Mouse (Mus musculus): ENCODE results near the gene Cd86.

Cd86 gene

DNA sequence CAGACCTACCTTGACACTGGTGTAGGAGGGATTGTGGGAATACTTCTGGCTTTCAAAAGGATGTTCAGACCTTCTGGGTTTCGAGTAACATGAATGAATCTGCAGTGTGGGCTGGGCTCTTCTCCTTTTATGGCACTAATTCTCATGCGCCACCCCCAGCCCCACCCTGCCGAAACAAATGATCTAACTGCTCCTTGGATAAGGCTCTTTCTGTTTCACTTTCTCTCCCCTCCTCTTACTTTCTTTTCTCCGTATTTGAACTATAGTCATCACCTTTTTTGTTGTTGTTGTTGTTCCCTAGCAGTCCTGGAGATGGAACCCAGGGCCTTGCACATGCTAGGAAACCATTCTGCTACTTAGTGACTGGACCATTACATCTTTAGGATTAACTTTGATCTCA, 67.6 kb downstream of the Cd86 start:
- no peak for DNase-seq (ENCODE audit: low read depth, low spot score)

DNA sequence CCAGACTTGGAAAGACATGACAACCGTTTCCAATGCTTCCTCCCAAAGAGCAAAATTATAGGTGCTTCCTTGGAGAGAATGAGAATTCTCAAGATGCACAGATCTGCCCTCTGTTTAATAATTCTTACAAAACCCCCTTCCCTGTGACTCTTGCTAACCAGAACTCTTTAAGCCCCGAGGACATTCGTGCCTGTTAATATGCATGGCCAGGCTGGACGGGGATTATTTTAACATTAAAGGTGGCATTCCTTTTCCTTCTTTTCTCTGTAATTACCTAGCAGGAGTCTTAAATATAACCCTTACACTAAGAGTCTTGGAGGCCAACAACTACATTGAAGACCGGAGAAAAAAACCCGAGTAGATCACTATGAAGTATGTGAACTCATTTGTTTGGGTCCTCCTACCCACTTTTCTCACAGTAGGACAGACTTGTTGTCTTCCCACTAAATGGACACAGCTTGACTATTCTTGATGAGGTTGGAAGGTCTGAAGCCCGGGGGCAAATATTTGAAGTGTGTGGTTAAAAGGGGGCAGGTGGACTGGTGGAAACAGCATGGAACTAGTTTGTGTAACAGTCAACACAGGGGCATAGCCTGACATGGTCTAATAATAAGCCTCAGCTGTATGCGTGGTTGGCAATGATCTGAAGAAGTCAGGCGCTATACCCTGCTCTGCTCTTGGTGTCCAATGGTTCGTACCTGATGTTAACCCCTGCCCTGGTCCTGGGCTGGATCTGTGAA, 69.0 kb downstream of the Cd86 start:
- DNase-seq (ENCODE audit: low read depth, low spot score), result no peak

DNA sequence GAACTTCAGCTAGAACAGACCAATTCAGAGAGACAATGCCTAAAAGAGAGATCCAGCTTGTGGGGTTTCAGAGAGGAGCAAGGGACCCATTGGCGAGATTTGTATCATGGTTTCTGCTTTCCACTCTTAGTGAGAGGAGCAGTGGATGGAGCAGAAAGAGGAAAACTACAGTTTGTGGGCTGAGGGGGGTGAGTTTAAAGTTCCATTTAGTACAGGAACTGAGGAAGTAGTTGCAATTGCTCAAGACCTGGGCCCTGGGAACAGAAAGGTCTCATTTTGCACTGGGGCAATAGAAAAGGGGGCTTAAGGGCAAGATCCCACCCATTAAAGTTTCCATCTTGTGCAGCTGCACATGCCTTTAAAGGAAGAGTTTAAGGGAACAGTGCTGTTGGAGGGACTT, 76.0 kb downstream of the Cd86 start:
- DNase-seq (ENCODE audit: low read depth, low spot score), result no peak

DNA sequence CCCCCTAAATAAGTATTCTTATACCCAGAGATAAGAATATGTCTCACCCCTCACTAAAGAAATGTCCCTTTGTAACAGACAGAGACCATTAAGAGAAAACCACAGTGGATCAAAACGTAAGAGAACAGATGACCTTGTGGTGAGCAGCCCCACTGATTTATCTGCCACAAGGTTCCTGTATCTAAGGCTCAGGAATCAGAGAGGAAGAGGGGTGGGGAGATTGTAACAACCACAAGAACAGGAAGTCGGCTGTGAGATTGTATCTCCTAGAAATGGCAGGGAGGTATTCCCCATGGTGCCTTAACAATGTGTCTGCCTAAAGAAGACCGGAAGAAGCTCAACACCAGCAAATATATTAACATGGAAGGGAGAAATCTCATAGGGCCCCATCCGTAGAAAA, 77.9 kb downstream of the Cd86 start:
- no peak for DNase-seq (ENCODE audit: low read depth, low spot score)

DNA sequence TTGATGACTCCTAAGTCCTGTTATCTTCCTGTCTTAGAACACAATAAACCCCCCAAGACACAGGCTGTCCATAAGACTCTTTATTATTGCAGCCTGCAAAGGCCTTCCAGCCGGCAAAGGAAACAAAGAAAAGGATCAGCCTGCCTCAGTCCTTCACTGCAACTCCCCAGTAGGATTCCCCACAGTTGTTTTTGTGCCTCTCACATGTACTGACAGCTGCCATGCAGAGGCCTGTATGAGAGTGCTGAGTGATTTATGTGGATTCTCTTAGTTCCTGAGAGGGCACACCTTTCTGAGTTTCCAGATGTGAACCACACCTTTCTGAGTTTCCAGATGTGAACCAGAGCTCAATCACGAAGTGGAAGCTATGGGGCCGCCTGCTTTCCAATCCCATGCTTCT, 83.8 kb downstream of the Cd86 start:
- DNase-seq (ENCODE audit: low read depth, low spot score), result no peak

DNA sequence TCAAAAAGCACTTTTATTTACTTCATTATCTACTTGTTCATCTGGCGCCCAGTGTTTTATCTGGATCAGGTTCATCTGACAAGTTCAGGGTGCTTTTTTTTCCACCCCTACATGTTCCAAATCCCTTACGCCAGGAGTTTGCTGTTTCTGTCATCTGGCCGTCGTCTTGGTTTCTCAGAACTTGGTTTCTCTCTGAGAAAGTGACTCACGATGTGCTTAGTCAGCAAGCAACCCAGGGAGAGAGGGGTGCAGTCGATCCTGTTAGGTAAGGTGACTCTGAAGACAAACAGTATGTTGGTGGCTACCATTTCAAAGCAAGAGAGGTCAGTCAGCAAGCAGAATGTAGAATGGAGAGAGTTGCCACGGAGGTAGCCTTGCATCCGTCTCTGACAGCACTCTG, 93.9 kb downstream of the Cd86 start:
- DNase-seq (ENCODE audit: low read depth, low spot score), result no peak

DNA sequence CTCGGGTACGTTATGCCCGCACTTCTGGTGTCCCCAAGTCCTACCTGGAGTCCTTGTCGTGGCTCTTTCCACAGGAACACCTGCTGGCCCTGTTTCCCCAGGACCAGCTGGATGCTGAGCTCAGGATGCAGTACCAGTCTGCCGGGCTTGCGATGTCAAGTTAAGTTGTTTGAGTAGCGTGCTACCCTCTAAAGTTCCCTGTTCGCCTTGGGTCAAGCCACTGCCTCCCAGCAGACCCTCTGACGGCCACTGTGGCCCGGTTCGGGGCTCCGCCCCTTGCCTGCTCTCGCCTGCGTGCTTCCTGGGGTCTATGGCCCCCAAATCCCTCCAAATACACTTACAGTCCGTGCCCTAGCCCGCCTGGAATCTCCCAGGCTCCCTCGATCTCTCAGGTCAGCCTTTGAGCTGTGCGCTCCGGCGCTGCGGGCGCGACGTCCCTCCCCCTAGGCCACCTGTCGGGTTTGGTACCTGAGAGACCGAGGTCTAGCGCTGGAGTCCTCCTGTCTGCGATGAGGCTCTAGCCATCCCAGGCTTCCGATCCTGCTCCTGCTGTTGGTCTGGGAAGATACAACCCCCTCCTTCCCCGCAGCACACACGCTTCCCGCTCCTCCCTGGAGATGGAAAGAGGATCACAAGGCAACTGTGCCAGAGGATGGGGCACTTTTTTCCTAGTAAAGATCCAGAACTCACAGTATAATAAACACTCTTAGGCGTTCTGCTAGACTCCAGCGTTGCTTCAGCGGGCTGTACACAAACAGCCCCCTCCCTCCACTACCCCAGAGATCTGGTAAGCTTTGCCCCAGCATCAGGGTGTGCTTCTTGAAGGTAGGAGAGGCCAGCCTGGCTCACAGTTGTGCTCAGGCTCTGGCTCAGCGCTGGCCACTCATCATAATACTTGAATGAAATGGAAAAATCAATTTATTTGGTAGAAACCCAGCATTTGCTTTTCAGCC, 104.2 kb downstream of the Cd86 start, which contains the start of gene Casr:
Casr (minus strand) TSS at position 756 of the 953 bp plus-strand sequence.
- no peak for DNase-seq (ENCODE audit: low read depth, low spot score)

DNA sequence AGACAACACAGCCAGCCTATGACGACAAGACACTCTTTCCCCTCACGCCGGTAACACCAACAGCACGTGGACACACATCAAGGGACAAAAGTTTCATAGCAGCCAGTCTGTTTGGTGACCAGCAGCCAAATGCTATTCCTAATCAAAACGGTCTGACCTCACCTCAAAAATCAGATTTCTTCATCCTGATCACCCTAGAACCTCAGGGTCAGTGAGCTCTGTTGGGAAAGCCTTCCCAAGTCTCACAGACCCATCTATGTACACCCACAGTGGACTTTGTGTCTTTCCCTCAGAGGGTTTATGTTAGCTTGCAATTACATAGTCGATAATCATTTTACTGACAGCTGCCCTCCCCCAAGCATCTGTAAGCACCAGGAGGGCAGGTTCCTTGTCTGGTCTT, 106.3 kb downstream of the Cd86 start:
- DNase-seq (ENCODE audit: low read depth, low spot score), result no peak

DNA sequence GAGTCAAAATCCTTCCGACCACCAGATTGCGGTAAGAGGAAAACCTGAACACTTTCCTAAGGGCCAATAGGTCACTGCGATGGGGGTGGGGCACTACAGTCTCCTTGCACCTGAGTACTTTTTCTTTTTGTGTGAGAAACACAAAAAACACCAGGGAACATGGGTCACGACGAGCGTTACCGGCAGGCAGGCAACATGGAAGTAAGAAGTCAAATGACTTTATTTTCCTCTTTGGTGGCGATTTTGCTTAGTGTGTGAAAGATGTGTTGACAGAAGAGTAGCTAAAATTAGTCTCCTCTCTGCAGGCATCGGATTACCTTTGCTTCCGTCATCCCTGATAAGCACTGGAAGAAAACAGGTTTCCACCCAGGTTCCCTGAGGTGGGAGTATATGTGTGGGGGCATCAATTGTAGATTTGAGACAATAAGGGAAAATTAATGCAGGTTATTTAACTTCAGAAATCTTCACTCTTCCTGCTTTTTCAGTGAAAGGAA, 110.2 kb downstream of the Cd86 start:
- no peak for DNase-seq (ENCODE audit: low read depth, low spot score)
